Mouse (Mus musculus): ENCODE measurements around the gene Hist2h2aa2. TPM values are rescaled to one million over a fixed set of nuclear protein-coding genes. Genes with fewer than 3 reads are reported as not detected.
A peak's percentile ranks its signal among the peaks of the same experiment; 100 is the strongest.
"Not testable (repeated sequence)": the region's sequence is repeated elsewhere in the genome, so short reads cannot be mapped to it uniquely, and the experiment has no call there.

Gene Hist2h2aa2
- polyA plus RNA-seq, 1 experiment from 2014 or later, result 49.8 TPM

GRCm38 (mm10) chr3:96243921-96244572 is 4.0 kb upstream of the Hist2h2aa2 start:
- H3K9me3 ChIP-seq (ENCODE audit: control insufficient read depth, low read length), result no peaks in the 10 kb centered on the region
- H3K4me3 ChIP-seq (ENCODE audit: low read depth, low read length), result 0 out of 2 replicates have a peak overlapping the region, but pooled peaks have one; percentile 41
- DNase-seq (ENCODE audit: low spot score) (no peak), ATAC-seq (replicated peaks; ENCODE audit: low FRiP score) (no peak)
- WGBS, result 86% methylated on average over 7 of the region's 7 CpGs
- H3K36me3 ChIP-seq (ENCODE audit: control insufficient read depth, insufficient read depth, low read length), result no peaks in the 10 kb centered on the region
- peaks cover 6% of the 10 kb centered on the region; the same call in 1 of the 2 replicates for H3K4me1 ChIP-seq (replicated peaks; ENCODE audit: control insufficient read depth, insufficient read depth, low read length)
- peak overlapping the region; percentile 85 for H3K9ac ChIP-seq (ENCODE audit: low read length)
- H3K27ac ChIP-seq (ENCODE audit: low read depth, low read length), result peak overlapping the region; percentile 97
- H3K4me2 ChIP-seq (ENCODE audit: low read depth, low read length, severe bottlenecking), result peak overlapping the region; percentile 63; the same call in 1 of the 2 replicates
- no peaks in the 10 kb centered on the region; the same call in 1 of the 2 replicates for H3K27me3 ChIP-seq (ENCODE audit: control insufficient read depth, insufficient read depth, low read length)

GRCm38 (mm10) chr3:96240799-96241197 is 722 bp upstream of the Hist2h2aa2 start:
- no peak overlapping the region for H3K4me2 ChIP-seq (ENCODE audit: low read depth, low read length, severe bottlenecking)
- no peak overlapping the region for H3K4me3 ChIP-seq (ENCODE audit: low read depth, low read length)
- 76% methylated on average over 9 of the region's 9 CpGs for WGBS
- no peaks in the 10 kb centered on the region for H3K36me3 ChIP-seq (ENCODE audit: control insufficient read depth, insufficient read depth, low read length)
- DNase-seq (ENCODE audit: low spot score) (no peak), ATAC-seq (replicated peaks; ENCODE audit: low FRiP score) (no peak)
- H3K4me1 ChIP-seq (replicated peaks; ENCODE audit: control insufficient read depth, insufficient read depth, low read length), result peaks cover 6% of the 10 kb centered on the region; the same call in 1 of the 2 replicates
- H3K27ac ChIP-seq (ENCODE audit: low read depth, low read length), result peak overlapping the region; percentile 84
- H3K9me3 ChIP-seq (ENCODE audit: control insufficient read depth, low read length), result no peaks in the 10 kb centered on the region
- peak overlapping the region; percentile 64 for H3K9ac ChIP-seq (ENCODE audit: low read length)
- no peaks in the 10 kb centered on the region for H3K27me3 ChIP-seq (ENCODE audit: control insufficient read depth, insufficient read depth, low read length)

GRCm38 (mm10) chr3:96238954-96239793 is 902 bp downstream of the Hist2h2aa2 start, which contains the start of gene Hist2h3c2:
Hist2h3c2 (minus strand) TSS chr3:96239127.
- H3K27me3 ChIP-seq (ENCODE audit: control insufficient read depth, insufficient read depth, low read length); H3K9me3 ChIP-seq (ENCODE audit: control insufficient read depth, low read length); H3K36me3 ChIP-seq (ENCODE audit: control insufficient read depth, insufficient read depth, low read length); DNase-seq (ENCODE audit: low spot score); H3K4me1 ChIP-seq (replicated peaks; ENCODE audit: control insufficient read depth, insufficient read depth, low read length): not testable (repeated sequence)
- Histone ChIP-seq H3K4me2 (ENCODE audit: low read depth, low read length, severe bottlenecking) (peak within 1 kb of the TSS; percentile 55), H3K4me3 (ENCODE audit: low read depth, low read length) (peak within 1 kb of the TSS; percentile 33), H3K9ac (ENCODE audit: low read length) (peak within 1 kb of the TSS; percentile 65), H3K27ac (ENCODE audit: low read depth, low read length) (peak within 1 kb of the TSS; percentile 75)
- WGBS, result 0% methylated on average over 10 of the region's 68 CpGs
- peak; percentile 93 for ATAC-seq (replicated peaks; ENCODE audit: low FRiP score)

DNA sequence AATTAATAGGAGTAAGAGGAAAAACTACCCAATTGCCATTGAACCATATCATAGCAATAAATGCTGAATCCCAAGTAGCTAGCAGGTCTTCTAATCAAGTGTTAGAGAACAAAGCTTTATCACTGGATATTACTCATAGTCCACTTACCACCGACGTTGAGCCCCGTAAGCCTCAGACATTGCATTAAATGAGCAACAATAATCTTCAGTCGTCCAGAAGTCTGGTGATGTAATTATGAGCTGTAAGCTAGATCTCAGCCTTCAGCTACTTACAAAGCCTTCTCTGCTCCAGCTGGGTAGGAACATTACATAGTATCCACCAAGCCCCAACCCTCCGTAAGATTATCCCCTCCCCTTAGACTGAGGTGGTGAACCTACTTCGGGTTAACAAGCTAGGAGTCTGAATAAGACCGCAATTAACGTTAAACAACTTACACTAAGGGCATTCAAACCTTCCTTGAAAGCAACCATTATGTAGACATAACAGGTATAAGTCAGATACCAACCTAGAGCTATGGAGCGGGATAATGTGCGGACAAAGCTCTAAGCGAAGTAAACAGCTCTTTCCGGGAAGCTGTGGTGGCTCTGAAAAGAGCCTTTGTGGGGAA is 2.1 kb downstream of the Hist2h2aa2 start:
- Histone ChIP-seq H3K27ac (ENCODE audit: low read depth, low read length) (peak overlapping the region; percentile 75), H3K27me3 (ENCODE audit: control insufficient read depth, insufficient read depth, low read length) (no peaks in the 10 kb centered on the region), H3K4me1 (replicated peaks; ENCODE audit: control insufficient read depth, insufficient read depth, low read length) (0 out of 2 replicates have a peak, but pooled peaks cover 2% of the 10 kb centered on the region), H3K4me3 (ENCODE audit: low read depth, low read length) (peak overlapping the region; percentile 33), H3K9ac (ENCODE audit: low read length) (peak overlapping the region; percentile 65), H3K36me3 (ENCODE audit: control insufficient read depth, insufficient read depth, low read length) (no peaks in the 10 kb centered on the region), H3K9me3 (ENCODE audit: control insufficient read depth, low read length) (no peaks in the 10 kb centered on the region), H3K4me2 (ENCODE audit: low read depth, low read length, severe bottlenecking) (peak overlapping the region; percentile 55)
- under 1% methylated on average over 12 of the region's 12 CpGs for WGBS
- DNase-seq (ENCODE audit: low spot score) (no peak), ATAC-seq (replicated peaks; ENCODE audit: low FRiP score) (no peak)

- Histone ChIP-seq H3K9me3 (ENCODE audit: control insufficient read depth, low read length) (no peaks in the 10 kb centered on the region), H3K4me1 (replicated peaks; ENCODE audit: control insufficient read depth, insufficient read depth, low read length) (0 out of 2 replicates have a peak, but pooled peaks cover 2% of the 10 kb centered on the region), H3K36me3 (ENCODE audit: control insufficient read depth, insufficient read depth, low read length) (no peaks in the 10 kb centered on the region), H3K27ac (ENCODE audit: low read depth, low read length) (peak overlapping the region; percentile 75), H3K4me3 (ENCODE audit: low read depth, low read length) (peak overlapping the region; percentile 33), H3K27me3 (ENCODE audit: control insufficient read depth, insufficient read depth, low read length) (no peaks in the 10 kb centered on the region), H3K9ac (ENCODE audit: low read length) (peak overlapping the region; percentile 65), H3K4me2 (ENCODE audit: low read depth, low read length, severe bottlenecking) (peak overlapping the region; percentile 55)
- WGBS, result 27% methylated on average over 7 of the region's 7 CpGs
- ATAC-seq (replicated peaks; ENCODE audit: low FRiP score) (no peak), DNase-seq (ENCODE audit: low spot score) (peak; percentile 59)
Observed at GRCm38 (mm10) chr3:96237335-96237903, 2.7 kb downstream of the Hist2h2aa2 start.

DNA sequence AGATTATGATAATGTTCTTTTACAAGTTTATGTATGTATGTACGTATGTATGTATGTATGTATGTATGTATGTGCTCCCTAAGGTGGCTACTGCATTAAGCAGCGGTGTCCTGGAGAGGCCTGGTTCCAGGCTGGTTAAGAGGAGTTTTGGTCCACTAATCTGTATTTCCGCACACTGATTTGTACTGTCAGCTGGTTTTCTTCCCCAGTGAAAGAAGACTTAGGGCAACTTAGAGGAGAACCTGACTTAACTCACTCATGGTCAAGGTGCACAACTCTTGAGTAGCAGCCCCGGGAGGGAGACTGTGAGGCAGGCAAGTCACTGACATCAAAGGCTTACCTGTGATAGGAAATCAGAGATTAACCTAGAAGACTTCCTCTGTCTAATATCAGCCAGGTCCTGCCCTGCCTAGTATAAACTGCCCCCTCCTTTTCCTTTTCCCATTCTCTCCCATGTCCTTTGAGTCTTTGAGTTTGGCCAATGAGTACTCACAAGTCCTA is 3.2 kb downstream of the Hist2h2aa2 start:
- H3K9ac ChIP-seq (ENCODE audit: low read length), result peak overlapping the region; percentile 65
- DNase-seq (ENCODE audit: low spot score) (no peak), ATAC-seq (replicated peaks; ENCODE audit: low FRiP score) (no peak)
- H3K9me3 ChIP-seq (ENCODE audit: control insufficient read depth, low read length), result no peaks in the 10 kb centered on the region
- H3K27ac ChIP-seq (ENCODE audit: low read depth, low read length), result no peak overlapping the region
- H3K4me2 ChIP-seq (ENCODE audit: low read depth, low read length, severe bottlenecking), result peak overlapping the region; percentile 55
- 0 out of 2 replicates have a peak, but pooled peaks cover 2% of the 10 kb centered on the region for H3K4me1 ChIP-seq (replicated peaks; ENCODE audit: control insufficient read depth, insufficient read depth, low read length)
- WGBS, result 89% methylated on average over 4 of the region's 4 CpGs
- no peaks in the 10 kb centered on the region for H3K27me3 ChIP-seq (ENCODE audit: control insufficient read depth, insufficient read depth, low read length)
- H3K36me3 ChIP-seq (ENCODE audit: control insufficient read depth, insufficient read depth, low read length), result no peaks in the 10 kb centered on the region
- H3K4me3 ChIP-seq (ENCODE audit: low read depth, low read length), result peak overlapping the region; percentile 33

DNA sequence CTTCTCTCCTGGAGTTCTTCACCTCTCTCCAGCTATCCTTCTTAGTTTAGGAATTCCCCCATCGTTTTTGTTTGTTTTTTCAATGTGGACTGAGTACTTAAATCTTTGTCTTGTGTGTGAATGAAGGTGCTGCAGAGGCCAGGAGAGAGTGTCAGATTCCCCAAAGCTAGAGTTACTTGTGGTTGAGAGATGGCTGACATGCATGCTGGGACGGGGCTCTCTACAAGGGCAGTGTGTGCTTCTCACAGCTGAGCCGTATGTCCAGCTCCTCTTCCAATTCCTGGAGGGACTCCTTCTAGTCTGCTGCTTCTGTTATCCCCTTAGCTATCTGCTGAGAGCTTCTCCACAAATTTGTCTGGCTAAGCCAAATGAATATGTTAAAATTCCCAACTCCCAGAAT is 4.2 kb downstream of the Hist2h2aa2 start:
- no peak overlapping the region for H3K4me3 ChIP-seq (ENCODE audit: low read depth, low read length)
- H3K9me3 ChIP-seq (ENCODE audit: control insufficient read depth, low read length), result no peaks in the 10 kb centered on the region
- ATAC-seq (replicated peaks; ENCODE audit: low FRiP score) (no peak), DNase-seq (ENCODE audit: low spot score) (no peak)
- no peak overlapping the region for H3K4me2 ChIP-seq (ENCODE audit: low read depth, low read length, severe bottlenecking)
- H3K9ac ChIP-seq (ENCODE audit: low read length), result no peak overlapping the region
- no peaks in the 10 kb centered on the region for H3K27me3 ChIP-seq (ENCODE audit: control insufficient read depth, insufficient read depth, low read length)
- 71% methylated on average over 3 of the region's 3 CpGs for WGBS
- H3K4me1 ChIP-seq (replicated peaks; ENCODE audit: control insufficient read depth, insufficient read depth, low read length), result no peaks in the 10 kb centered on the region
- H3K27ac ChIP-seq (ENCODE audit: low read depth, low read length), result no peak overlapping the region
- no peaks in the 10 kb centered on the region for H3K36me3 ChIP-seq (ENCODE audit: control insufficient read depth, insufficient read depth, low read length)

DNA sequence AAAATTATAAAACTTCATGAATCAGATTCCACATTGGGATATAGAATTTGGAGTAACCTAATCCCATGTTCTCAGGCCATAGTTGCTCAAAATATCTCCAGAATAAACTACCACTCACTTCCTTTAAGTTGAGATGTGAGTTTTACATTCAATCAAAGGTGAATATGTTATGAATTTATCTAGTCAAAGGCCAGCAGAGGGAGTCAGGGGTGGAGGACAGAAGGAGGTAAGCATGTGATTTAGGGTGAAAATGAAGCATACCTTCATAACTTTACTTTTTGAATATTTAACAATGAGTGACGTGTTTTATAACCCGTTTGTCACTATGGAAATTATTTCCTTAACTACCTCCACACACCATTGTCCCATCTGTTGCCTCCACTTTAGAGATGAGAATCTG is 5.2 kb downstream of the Hist2h2aa2 start:
- no peak for ATAC-seq (replicated peaks; ENCODE audit: low FRiP score)
- no peak for DNase-seq (ENCODE audit: low spot score)
- Histone ChIP-seq H3K9me3 (ENCODE audit: control insufficient read depth, low read length) (no peaks in the 10 kb centered on the region), H3K27ac (ENCODE audit: low read depth, low read length) (no peak overlapping the region), H3K4me3 (ENCODE audit: low read depth, low read length) (no peak overlapping the region), H3K36me3 (ENCODE audit: control insufficient read depth, insufficient read depth, low read length) (no peaks in the 10 kb centered on the region), H3K27me3 (ENCODE audit: control insufficient read depth, insufficient read depth, low read length) (no peaks in the 10 kb centered on the region), H3K4me2 (ENCODE audit: low read depth, low read length, severe bottlenecking) (no peak overlapping the region), H3K4me1 (replicated peaks; ENCODE audit: control insufficient read depth, insufficient read depth, low read length) (no peaks in the 10 kb centered on the region), H3K9ac (ENCODE audit: low read length) (no peak overlapping the region)
- 92% methylated on average over 2 of the region's 2 CpGs for WGBS

Measured in forebrain, embryonic 11.5 days (tissue).